Mouse (Mus musculus) forebrain, embryonic 11.5 days (tissue): ENCODE measurements at regions not wholly inside any gene's neighbourhood (a gene's known extent, or its start where the extent isn't known, plus 50 kb on each side); places are given as distances from the start of the nearest gene placed in this dataset.

Source experiments
- ATAC-seq: fragments of 200-750 bp; cut with Nextera tagmentation; replicated peaks from 2 replicates; pipeline ENCODE4 v1.8.0; 2017; ENCODE audit warnings: moderate TSS enrichment; ENCODE audit not compliant: low FRiP score
- DNase-seq: peaks from one replicate; pipeline ENCODE4 v3.0.0-alpha.2; 2017; ENCODE audit warnings: low spot score
- H3K27ac ChIP-seq: fragments of 300-500 bp; sonication (generic); 2 replicates; pipeline ENCODE4 v1.5.1; 2014; ENCODE audit warnings: low read depth, low read length
- H3K27me3 ChIP-seq: fragments of 300-500 bp; sonication (generic); 2 replicates; pipeline ENCODE4 v1.6.1; 2014; ENCODE audit warnings: mild to moderate bottlenecking, low read length, mixed read lengths; ENCODE audit not compliant: control insufficient read depth, insufficient read depth
- H3K36me3 ChIP-seq: fragments of 300-500 bp; sonication (generic); 2 replicates; pipeline ENCODE4 v1.6.1; 2014; ENCODE audit warnings: mild to moderate bottlenecking, low read length, moderate library complexity, mixed read lengths; ENCODE audit not compliant: control insufficient read depth, insufficient read depth
- H3K4me1 ChIP-seq: fragments of 300-500 bp; sonication (generic); replicated peaks from 2 replicates; pipeline ENCODE4 v1.6.1; 2014; ENCODE audit warnings: low read length, mixed read lengths; ENCODE audit not compliant: control insufficient read depth, insufficient read depth
- H3K4me2 ChIP-seq: fragments of 300-500 bp; sonication (generic); 2 replicates; pipeline ENCODE4 v1.6.1; 2014; ENCODE audit warnings: low read depth, mild to moderate bottlenecking, low read length, moderate library complexity, mixed read lengths; ENCODE audit not compliant: severe bottlenecking
- H3K4me3 ChIP-seq: fragments of 300-500 bp; sonication (generic); 2 replicates; pipeline ENCODE4 v1.5.1; 2014; ENCODE audit warnings: low read depth, low read length
- H3K9ac ChIP-seq: fragments of 300-500 bp; sonication (generic); 2 replicates; pipeline ENCODE4 v1.6.1; 2014; ENCODE audit warnings: low read length
- H3K9me3 ChIP-seq: fragments of 300-500 bp; sonication (generic); 2 replicates; pipeline ENCODE4 v1.6.1; 2016; ENCODE audit warnings: low read length, mixed read lengths; ENCODE audit not compliant: control insufficient read depth
- WGBS: fragments of 180-500 bp; shearing (Covaris S2); extraction: QIAGEN DNeasy Blood & Tissue Kit; methylation state at CpG from one replicate; pipeline ENCODE4 v1.1.7; 2014; 5-methylcytosine and 5-hydroxymethylcytosine counted together

GRCm38 (mm10) chr11:18581997-18582780, 436.6 kb downstream of the Meis1 start:
- Histone ChIP-seq H3K27ac (no peak overlapping the region), H3K4me2 (no peak overlapping the region), H3K4me3 (no peak overlapping the region), H3K9ac (no peak overlapping the region), H3K27me3 (no peaks in the 10 kb centered on the region), H3K36me3 (no peaks in the 10 kb centered on the region), H3K9me3 (no peaks in the 10 kb centered on the region), H3K4me1 (no peaks in the 10 kb centered on the region)
- ATAC-seq (no peak), DNase-seq (no peak)
- 100% methylated on average over 2 of the region's 2 CpGs for WGBS

GRCm38 (mm10) chr11:18581078-18581800, 437.5 kb downstream of the Meis1 start:
- Histone ChIP-seq H3K36me3 (no peaks in the 10 kb centered on the region), H3K4me3 (no peak overlapping the region), H3K9ac (no peak overlapping the region), H3K9me3 (no peaks in the 10 kb centered on the region), H3K27me3 (no peaks in the 10 kb centered on the region), H3K4me1 (no peaks in the 10 kb centered on the region), H3K27ac (no peak overlapping the region), H3K4me2 (no peak overlapping the region)
- ATAC-seq (no peak), DNase-seq (no peak)
- 94% methylated on average over 8 of the region's 8 CpGs for WGBS

- Histone ChIP-seq H3K9me3 (no peaks in the 10 kb centered on the region), H3K27me3 (no peaks in the 10 kb centered on the region), H3K36me3 (no peaks in the 10 kb centered on the region), H3K9ac (no peak overlapping the region), H3K4me3 (no peak overlapping the region), H3K27ac (no peak overlapping the region), H3K4me2 (no peak overlapping the region), H3K4me1 (no peaks in the 10 kb centered on the region)
- 88% methylated on average over 4 of the region's 4 CpGs for WGBS
- ATAC-seq (no peak), DNase-seq (no peak)
Measured at GRCm38 (mm10) chr11:18571557-18572209, 447.1 kb downstream of the Meis1 start.

GRCm38 (mm10) chr11:18563011-18563410, 455.8 kb downstream of the Meis1 start:
- no peaks in the 10 kb centered on the region for H3K27me3 ChIP-seq
- H3K4me1 ChIP-seq, result no peaks in the 10 kb centered on the region
- WGBS, result 86% methylated on average over 2 of the region's 2 CpGs
- H3K4me2 ChIP-seq, result no peak overlapping the region
- ATAC-seq (no peak), DNase-seq (no peak)
- H3K4me3 ChIP-seq, result no peak overlapping the region
- no peak overlapping the region for H3K9ac ChIP-seq
- no peaks in the 10 kb centered on the region for H3K9me3 ChIP-seq
- no peaks in the 10 kb centered on the region for H3K36me3 ChIP-seq
- no peak overlapping the region for H3K27ac ChIP-seq

- no peak overlapping the region for H3K4me3 ChIP-seq
- no peaks in the 10 kb centered on the region for H3K9me3 ChIP-seq
- DNase-seq, result no peak
- H3K27ac ChIP-seq, result no peak overlapping the region
- H3K4me1 ChIP-seq, result no peaks in the 10 kb centered on the region
- no peaks in the 10 kb centered on the region for H3K36me3 ChIP-seq
- no peak overlapping the region for H3K9ac ChIP-seq
- WGBS, result 61% methylated on average over 4 of the region's 4 CpGs
- no peak overlapping the region for H3K4me2 ChIP-seq
- no peak for ATAC-seq
- H3K27me3 ChIP-seq, result no peaks in the 10 kb centered on the region
Measured at GRCm38 (mm10) chr11:18558665-18559064, 460.1 kb downstream of the Meis1 start.

- ATAC-seq, result no peak
- Histone ChIP-seq H3K9me3 (no peaks in the 10 kb centered on the region), H3K4me3 (no peak overlapping the region), H3K36me3 (no peaks in the 10 kb centered on the region), H3K27ac (no peak overlapping the region), H3K4me1 (no peaks in the 10 kb centered on the region), H3K27me3 (no peaks in the 10 kb centered on the region), H3K4me2 (no peak overlapping the region), H3K9ac (no peak overlapping the region)
- no peak for DNase-seq
- WGBS, result 79% methylated on average over 2 of the region's 2 CpGs
Measured at GRCm38 (mm10) chr11:18535592-18535857, 483.3 kb downstream of the Meis1 start.

DNA sequence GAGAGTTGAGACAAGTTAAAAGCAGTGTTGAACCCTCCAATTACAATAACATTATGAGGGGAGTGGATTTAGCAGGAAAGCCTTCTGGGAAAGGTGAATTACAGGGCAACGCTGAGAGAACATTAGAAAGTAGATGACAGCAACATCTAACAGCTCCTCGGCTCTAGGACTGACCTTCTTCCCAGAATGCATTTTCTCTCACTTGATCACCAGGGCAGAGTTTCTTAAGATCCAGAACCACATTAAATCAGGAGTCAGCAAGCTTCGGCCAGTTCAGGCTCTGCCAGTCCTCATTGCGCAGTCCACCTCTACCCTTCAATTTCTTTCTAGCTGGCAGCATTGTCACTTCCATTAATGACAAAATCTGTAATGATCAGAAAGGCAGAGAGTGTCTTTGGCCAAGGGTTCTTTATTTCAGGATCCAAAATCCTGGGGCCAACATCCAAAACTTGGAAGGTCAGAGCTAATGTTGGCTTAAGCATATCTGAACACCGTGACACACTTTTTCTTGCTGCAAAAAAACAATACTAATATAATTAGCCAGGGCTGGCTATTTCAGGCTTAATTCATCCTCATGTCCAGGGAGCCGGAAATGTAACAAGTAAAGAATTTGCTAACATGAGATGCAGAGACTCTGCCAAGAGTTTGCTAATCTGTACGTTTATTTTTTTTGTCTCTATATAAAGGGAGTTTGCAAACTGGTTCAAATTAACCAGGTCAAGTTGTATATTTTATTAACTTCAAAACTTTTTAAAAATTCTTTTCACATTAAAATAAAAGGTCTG, 483.8 kb downstream of the Meis1 start:
- no peaks in the 10 kb centered on the region for H3K27me3 ChIP-seq
- no peaks in the 10 kb centered on the region for H3K9me3 ChIP-seq
- no peaks in the 10 kb centered on the region for H3K36me3 ChIP-seq
- no peak overlapping the region for H3K4me2 ChIP-seq
- H3K9ac ChIP-seq, result no peak overlapping the region
- no peak overlapping the region for H3K4me3 ChIP-seq
- no peaks in the 10 kb centered on the region for H3K4me1 ChIP-seq
- no peak overlapping the region for H3K27ac ChIP-seq
- ATAC-seq (no peak), DNase-seq (no peak)
- WGBS, result 78% methylated on average over 7 of the region's 7 CpGs

DNA sequence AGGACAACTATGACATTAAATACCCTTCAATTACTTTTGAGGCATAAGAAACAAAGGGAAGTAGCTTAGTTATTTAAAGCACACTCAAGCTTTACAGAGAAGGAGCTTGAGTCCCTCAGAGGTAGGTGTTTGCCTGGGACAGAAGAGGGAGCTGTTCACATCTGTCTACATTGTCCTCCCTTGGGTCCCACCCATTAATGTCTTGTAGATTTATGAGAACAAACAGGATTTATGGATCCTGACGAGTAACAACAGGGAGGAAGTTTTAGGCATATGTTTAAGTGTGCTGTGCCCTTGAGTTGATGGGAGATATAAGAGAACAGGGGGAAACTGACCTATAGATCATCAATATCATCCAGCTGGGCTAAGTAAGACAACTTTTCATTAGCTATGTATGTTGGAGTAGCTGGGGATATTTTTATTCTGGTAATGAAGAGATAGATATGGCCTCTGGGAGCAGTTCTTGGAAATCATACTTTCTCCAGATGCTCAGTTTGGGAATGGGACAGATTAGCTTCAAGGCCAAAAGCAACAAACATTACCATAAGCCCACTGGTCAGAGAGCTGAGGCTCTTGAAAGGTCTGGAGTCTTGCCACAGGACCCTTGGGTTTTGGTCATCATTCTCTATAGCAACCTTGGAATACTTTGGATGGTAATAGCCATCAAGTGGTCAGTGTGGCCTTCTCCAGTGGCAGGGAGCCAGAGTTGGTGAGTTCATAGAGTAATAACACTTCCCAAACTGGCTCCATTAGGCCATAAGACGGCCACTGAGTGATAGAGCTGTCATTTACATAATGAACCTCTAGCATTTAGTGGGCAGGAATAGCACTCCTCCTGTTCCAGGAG, 487.3 kb downstream of the Meis1 start:
- no peaks in the 10 kb centered on the region for H3K9me3 ChIP-seq
- ATAC-seq (no peak), DNase-seq (no peak)
- no peak overlapping the region for H3K4me3 ChIP-seq
- H3K4me2 ChIP-seq, result no peak overlapping the region
- no peaks in the 10 kb centered on the region for H3K27me3 ChIP-seq
- H3K27ac ChIP-seq, result no peak overlapping the region
- no peak overlapping the region for H3K9ac ChIP-seq
- WGBS, result 86% methylated on average over 2 of the region's 2 CpGs
- no peaks in the 10 kb centered on the region for H3K36me3 ChIP-seq
- H3K4me1 ChIP-seq, result no peaks in the 10 kb centered on the region
